Mouse (Mus musculus) erythroblast, adult 5-6 weeks (primary cell): ENCODE results near the gene Tcf7l2. TPM values are rescaled to one million over a fixed set of nuclear protein-coding genes. Genes with fewer than 3 reads are reported as not detected.

Experiments
- ATAC-seq: replicated peaks from 2 replicates; pipeline ENCODE4 v1.8.0; 2016; ENCODE audit warnings: moderate number of reproducible peaks, mild to moderate bottlenecking, moderate TSS enrichment, inconsistent platforms; ENCODE audit not compliant: poor library complexity, low FRiP score, severe bottlenecking
- total RNA-seq, 2 experiments: library from RNA; stranded (forward) in 1 of 2; stranded (reverse) in 1 of 2; fragments of 150-400 nt in 1 of 2; fragments of 200-764, 138-1000 nt in 1 of 2; gene quantifications; 2 replicates each; pipeline versions ENCODE4 v1.2.3 to v1.2.4; 2015 to 2017; ENCODE audit warnings: low replicate concordance in 2 of 2

The Tcf7l2 gene
- total RNA-seq, 2 experiments from 2014 or later, result 0.68 to 3.5 TPM

DNA sequence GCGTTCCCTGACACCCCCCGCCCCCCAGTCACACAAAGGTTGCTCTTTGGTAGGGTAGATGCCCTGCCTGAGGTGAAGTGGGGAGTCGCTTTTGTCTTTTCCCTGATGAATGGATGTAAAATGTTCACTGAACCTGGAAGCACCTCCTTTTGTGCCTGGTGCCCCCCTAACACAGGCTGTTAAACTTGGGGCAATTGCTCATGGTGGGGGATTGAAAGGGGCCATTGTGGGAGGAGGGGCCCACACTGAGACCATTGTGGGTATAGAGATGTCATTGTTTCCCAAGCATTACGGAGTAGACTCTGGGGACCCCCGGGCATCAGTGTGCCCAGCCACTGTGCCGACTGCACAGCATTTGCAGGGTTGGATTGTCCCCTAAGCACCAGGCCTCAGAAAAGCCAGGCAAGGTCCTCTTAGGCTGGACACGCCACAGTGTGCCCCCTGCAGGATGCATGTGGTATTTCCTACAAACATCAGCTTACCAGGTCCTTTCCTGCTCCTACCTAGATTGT lies 135.8 kb downstream of the Tcf7l2 start:
- peak; percentile 78 for ATAC-seq

DNA sequence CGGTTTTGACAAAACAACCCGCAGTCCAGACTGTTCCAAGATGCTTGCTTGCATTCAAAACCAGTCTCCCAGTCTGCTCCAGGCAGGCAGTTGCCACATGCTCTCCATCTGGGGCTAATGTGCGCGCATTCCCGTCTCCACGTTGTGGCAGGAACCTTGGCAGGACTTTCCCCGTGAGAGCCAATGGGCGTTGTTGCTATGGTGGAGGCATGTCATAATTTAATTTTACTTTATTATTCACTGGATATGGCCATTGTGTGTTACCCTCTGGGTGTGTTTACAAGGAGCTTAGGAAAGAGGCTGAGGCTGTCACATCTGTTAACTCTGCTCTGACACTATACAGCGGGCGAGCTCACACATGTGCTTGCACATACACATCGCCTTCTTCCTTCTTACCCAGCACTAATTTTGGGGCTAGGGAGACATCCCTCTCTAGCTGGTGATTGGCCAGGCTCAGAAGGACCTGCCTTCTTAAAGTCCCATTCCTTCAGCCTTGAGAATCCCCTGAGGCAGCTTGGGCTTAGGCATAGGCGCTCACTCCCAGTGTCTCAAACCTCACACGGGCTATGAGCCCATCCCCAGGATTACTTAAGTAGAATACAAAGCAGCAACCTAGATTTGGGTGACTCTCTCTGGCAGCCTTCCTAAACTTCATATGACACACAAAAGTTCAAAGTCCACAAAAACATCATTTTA lies 139.2 kb downstream of the Tcf7l2 start:
- ATAC-seq, result no peak

GRCm38 (mm10) chr19:55886536-55886935 lies 144.9 kb downstream of the Tcf7l2 start:
- ATAC-seq, result no peak

DNA sequence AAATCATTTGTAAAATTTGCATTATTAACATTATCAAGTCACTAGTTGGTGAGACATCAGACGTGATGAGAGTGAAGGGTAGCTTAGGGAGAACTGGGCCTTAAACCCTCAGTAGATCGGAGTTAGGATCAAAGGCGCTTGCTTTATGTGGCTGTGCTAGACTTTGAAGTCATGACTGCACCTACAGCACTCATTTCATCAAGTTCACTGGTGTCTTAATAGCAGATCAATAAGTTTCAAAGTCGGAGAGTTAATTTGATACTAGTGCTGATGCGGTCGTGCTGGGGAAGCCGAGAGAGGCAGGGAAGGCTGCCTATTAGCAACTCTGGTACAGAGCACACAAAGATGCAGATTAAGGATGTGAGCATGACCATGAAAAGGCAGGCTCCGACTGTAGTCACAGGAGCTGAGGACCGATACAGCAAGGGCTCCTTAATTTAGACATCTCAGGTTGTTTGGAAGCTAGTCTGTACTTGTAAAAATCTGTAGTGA lies 150.1 kb downstream of the Tcf7l2 start:
- ATAC-seq, result no peak

GRCm38 (mm10) chr19:55893557-55893956 lies 151.9 kb downstream of the Tcf7l2 start:
- no peak for ATAC-seq

DNA sequence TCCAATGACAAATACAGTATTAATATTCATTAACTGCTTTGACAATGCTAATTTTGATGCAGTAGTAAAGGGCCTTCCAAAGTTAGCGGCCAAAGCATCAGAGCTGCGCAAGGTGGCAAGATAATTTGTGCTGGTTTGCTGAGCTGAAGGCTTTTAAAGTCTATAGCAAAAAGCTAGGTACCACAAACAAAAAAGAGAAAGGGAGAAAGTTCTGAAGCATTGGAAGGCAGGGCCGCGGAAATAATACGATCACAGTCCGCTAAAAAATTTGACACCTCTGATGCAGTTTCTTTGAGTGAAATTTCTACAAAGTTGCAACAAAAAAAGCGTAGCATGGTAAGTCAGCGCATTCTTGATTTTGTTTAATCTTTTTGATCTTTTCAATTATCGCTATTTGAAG lies 152.8 kb downstream of the Tcf7l2 start:
- no peak for ATAC-seq

DNA sequence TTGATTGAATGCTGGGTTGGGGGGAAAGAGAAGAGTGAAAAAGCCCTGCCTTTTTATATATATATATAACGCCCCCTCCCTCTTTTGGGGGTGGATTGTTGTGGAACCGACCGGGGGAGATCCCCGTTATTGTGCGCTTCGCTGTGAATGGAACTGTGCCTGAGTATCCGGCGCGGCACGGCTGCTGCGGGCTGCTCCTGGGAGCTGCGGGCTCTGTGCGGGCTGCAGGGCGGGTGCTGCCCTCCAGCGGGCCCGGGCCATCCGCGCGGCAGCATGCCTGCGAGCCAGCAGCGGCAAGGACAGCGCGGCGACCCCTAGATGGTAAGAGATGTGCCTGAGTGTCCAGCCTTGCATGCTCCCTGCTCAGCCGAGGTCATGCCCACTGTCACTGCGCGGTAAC lies 153.7 kb downstream of the Tcf7l2 start:
- ATAC-seq, result peak; percentile 53; the same call in 1 of the 2 replicates

GRCm38 (mm10) chr19:55895807-55896420 lies 154.3 kb downstream of the Tcf7l2 start:
- ATAC-seq, result no peak

GRCm38 (mm10) chr19:55896629-55897028 lies 155.0 kb downstream of the Tcf7l2 start:
- ATAC-seq, result no peak

- ATAC-seq, result no peak
Observed at GRCm38 (mm10) chr19:55902573-55903385, 161.2 kb downstream of the Tcf7l2 start.

DNA sequence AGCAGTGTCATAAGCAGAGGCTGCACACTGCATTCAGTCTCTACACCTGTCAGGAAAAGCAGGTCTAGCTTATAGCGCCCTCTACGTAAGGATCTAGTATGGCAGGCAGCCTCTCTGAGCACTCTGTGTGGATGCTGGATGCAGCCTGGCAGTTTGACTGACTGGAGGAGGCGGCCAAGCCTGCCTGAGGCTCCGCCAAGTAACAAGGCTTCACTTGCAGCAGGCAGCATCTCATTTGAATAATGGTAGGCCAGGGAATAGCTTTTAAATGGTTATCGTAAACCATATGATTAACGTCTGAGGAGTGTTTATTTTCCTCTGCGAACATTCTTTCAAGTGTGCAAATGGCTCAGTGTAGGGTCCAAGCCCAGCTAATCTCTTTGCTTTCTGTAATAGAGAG lies 167.4 kb downstream of the Tcf7l2 start:
- ATAC-seq, result peak; percentile 70

- no peak for ATAC-seq
Observed at GRCm38 (mm10) chr19:55911941-55912340, 170.3 kb downstream of the Tcf7l2 start.

- no peak for ATAC-seq
Observed at GRCm38 (mm10) chr19:55912813-55913212, 171.2 kb downstream of the Tcf7l2 start.

GRCm38 (mm10) chr19:55913585-55913984 lies 172.0 kb downstream of the Tcf7l2 start:
- ATAC-seq, result no peak

GRCm38 (mm10) chr19:55914614-55915211 lies 173.1 kb downstream of the Tcf7l2 start:
- no peak for ATAC-seq

DNA sequence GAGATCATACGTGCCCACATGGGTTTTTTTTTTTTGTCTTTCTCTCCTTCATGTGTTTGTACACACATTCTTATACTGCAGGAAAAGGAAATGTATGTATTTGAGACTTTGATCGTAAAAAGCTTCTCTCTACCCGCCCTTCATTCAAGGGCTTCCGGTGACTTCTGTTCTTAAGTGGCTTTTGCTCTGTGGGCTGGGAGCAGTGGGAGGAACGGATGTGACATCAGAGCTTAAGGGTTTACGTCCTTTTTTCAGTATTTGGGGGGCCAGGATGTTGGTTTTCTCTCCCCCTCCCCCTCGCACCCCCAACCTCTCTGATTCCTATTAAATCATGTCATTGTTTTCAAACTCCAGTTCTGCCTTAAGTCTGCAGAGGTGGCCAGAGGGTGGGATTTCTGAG lies 173.9 kb downstream of the Tcf7l2 start:
- ATAC-seq, result no peak

DNA sequence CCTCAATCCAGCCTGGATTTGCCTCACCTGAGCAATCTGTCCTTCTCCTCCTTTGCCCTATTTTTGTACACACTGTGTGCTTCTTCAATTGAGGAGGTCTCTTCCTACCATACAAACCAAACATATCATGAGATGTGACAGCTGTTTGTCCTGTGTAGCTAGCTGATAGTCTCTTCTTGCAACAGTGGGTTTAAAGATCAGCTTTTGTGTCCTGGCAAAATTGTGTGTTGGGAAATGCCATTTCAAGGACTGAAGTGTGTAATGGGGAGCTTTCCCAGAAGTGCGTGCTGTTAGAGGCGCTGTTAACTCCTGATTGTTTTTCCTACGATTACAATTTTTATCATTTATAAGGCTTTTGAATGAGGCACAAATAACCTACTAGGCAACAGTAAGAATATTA lies 174.6 kb downstream of the Tcf7l2 start:
- ATAC-seq, result no peak

DNA sequence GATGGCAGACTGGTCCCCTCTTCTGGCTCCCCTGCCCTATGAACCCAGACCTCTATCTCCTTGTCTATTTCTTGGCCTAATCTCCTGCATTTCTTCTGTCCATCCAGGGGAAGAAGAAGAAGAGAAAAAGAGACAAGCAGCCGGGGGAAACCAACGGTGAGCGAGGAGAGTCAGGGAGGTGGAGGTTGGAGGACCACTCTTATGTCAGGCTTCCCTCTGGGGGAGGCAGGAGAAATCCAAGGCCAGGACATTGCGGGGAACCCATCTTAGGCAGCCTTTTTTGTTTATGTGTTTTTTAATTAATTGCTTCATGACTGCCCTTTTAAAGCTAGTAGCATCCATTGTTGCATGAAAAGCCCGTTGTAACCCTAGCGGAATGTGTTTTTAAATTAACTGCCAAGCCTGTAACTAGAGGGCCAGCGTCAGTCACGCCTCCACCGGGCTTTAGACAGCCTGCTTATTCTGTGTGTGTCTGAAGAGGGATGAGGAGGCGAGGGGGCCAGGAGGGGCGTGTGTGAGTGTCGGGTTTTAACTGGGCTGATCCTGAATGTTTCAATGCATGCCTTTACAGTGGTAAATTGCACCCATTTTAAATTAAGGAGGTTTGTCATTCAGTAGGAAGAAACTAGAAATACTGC lies 182.3 kb downstream of the Tcf7l2 start:
- no peak for ATAC-seq

GRCm38 (mm10) chr19:55924800-55925199 lies 183.2 kb downstream of the Tcf7l2 start:
- no peak for ATAC-seq

- peak; percentile 53; the same call in 1 of the 2 replicates for ATAC-seq
Observed at GRCm38 (mm10) chr19:55925425-55925803, 183.8 kb downstream of the Tcf7l2 start.
